Mouse (Mus musculus) MEL (cell line): Measurements from ENCODE around the gene Pdia6. TPM values are rescaled to one million over a fixed set of nuclear protein-coding genes. Genes with fewer than 3 reads are reported as not detected.

ENCODE experiments used
- DNase-seq: peaks from one replicate; pipeline ENCODE4 v3.0.0; 2011; ENCODE audit warnings: low read depth, low spot score
- H3K27ac ChIP-seq: 2 replicates; pipeline ENCODE4 v1.5.1; 2012; ENCODE audit warnings: low read depth, mild to moderate bottlenecking, control low read depth, low read length, moderate library complexity; ENCODE audit not compliant: control insufficient read depth
- H3K27me3 ChIP-seq, 2 experiments: fragments of 150-350 bp in 1 of 2; sonication (generic) in 1 of 2; 2 replicates each; pipeline ENCODE4 v1.6.1; 2012; ENCODE audit warnings: low read length in 2 of 2, mild to moderate bottlenecking in 2 of 2, improper control_type of control experiment in 1 of 2, moderate library complexity in 1 of 2; ENCODE audit not compliant: insufficient read depth in 2 of 2, control insufficient read depth in 1 of 2
- H3K36me3 ChIP-seq, 2 experiments: 2 replicates each; pipeline ENCODE4 v1.6.1; 2012 to 2014; ENCODE audit warnings: low read length in 2 of 2, improper control_type of control experiment in 1 of 2, inconsistent platforms in 1 of 2, mild to moderate bottlenecking in 1 of 2; ENCODE audit not compliant: insufficient read depth in 2 of 2, control insufficient read depth in 1 of 2
- H3K4me1 ChIP-seq, 2 experiments: fragments of 150-350 bp in 1 of 2; sonication (generic) in 1 of 2; 2 replicates each; pipeline ENCODE4 v1.6.1; 2012; ENCODE audit warnings: low read length in 2 of 2, improper control_type of control experiment in 1 of 2, mild to moderate bottlenecking in 1 of 2; ENCODE audit not compliant: insufficient read depth in 2 of 2, control insufficient read depth in 1 of 2
- H3K4me3 ChIP-seq, 2 experiments: fragments of 150-350 bp in 1 of 2; sonication (generic) in 1 of 2; 2 replicates each; pipeline ENCODE4 v1.5.1; 2012; ENCODE audit warnings: low read depth in 2 of 2, low read length in 2 of 2, mild to moderate bottlenecking in 2 of 2, moderate library complexity in 2 of 2, control low read depth in 1 of 2, improper control_type of control experiment in 1 of 2; ENCODE audit not compliant: control insufficient read depth in 1 of 2, insufficient read depth in 1 of 2
- H3K79me2 ChIP-seq: 2 replicates; pipeline ENCODE4 v1.6.1; 2012; ENCODE audit warnings: mild to moderate bottlenecking, low read length, moderate library complexity; ENCODE audit not compliant: control insufficient read depth, poor library complexity, insufficient read depth
- H3K9ac ChIP-seq: 2 replicates; pipeline ENCODE4 v1.6.1; 2012; ENCODE audit warnings: low read depth, mild to moderate bottlenecking, control low read depth, low read length, moderate library complexity; ENCODE audit not compliant: control insufficient read depth, poor library complexity, severe bottlenecking
- H3K9me3 ChIP-seq: fragments of 150-350 bp; sonication (generic); replicated peaks from 2 replicates; pipeline ENCODE4 v1.6.1; 2012; ENCODE audit warnings: mild to moderate bottlenecking, low read length, improper control_type of control experiment, moderate library complexity; ENCODE audit not compliant: insufficient read depth
- CTCF ChIP-seq, 3 experiments: IDR thresholded peaks in 2 of 3; conservative IDR thresholded peaks in 1 of 3; 2 replicates each; pipeline ENCODE4 v1.5.1; 2011 to 2012; ENCODE audit warnings: low read length in 3 of 3, low read depth in 2 of 3, mild to moderate bottlenecking in 2 of 3, improper control_type of control experiment in 1 of 3, inconsistent platforms in 1 of 3, mixed read lengths in 1 of 3, moderate library complexity in 1 of 3; ENCODE audit not compliant: control insufficient read depth in 1 of 3, insufficient read depth in 1 of 3, poor library complexity in 1 of 3, severe bottlenecking in 1 of 3
- GABPA ChIP-seq: IDR thresholded peaks from 2 replicates; pipeline ENCODE4 v1.6.1; 2012; ENCODE audit warnings: low read depth, mild to moderate bottlenecking, inconsistent platforms, low read length, improper control_type of control experiment, moderate library complexity
- HCFC1 ChIP-seq: IDR thresholded peaks from 2 replicates; pipeline ENCODE4 v1.6.1; 2012; ENCODE audit warnings: low read depth, mild to moderate bottlenecking, inconsistent platforms, low read length, improper control_type of control experiment, moderate library complexity
- MAFK ChIP-seq: IDR thresholded peaks from 2 replicates; pipeline ENCODE4 v1.6.1; 2011; ENCODE audit warnings: low read depth, mild to moderate bottlenecking, low read length, improper control_type of control experiment, borderline replicate concordance
- MAZ ChIP-seq: IDR thresholded peaks from 2 replicates; pipeline ENCODE4 v1.6.1; 2012; ENCODE audit warnings: low read depth, mild to moderate bottlenecking, inconsistent platforms, low read length, improper control_type of control experiment
- MXI1 ChIP-seq: IDR thresholded peaks from 2 replicates; pipeline ENCODE4 v1.6.1; 2011; ENCODE audit warnings: mild to moderate bottlenecking, low read depth, low read length, improper control_type of control experiment
- NRF1 ChIP-seq: IDR thresholded peaks from 2 replicates; pipeline ENCODE4 v1.6.1; 2014; ENCODE audit warnings: low read depth, mild to moderate bottlenecking, inconsistent platforms, low read length, improper control_type of control experiment, moderate library complexity; ENCODE audit not compliant: poor library complexity, insufficient read depth, severe bottlenecking
- POLR2AphosphoS5 ChIP-seq: IDR thresholded peaks from 2 replicates; pipeline ENCODE4 v1.6.1; 2012; ENCODE audit warnings: low read depth, borderline replicate concordance, mild to moderate bottlenecking, inconsistent platforms, low read length, moderate library complexity, mixed read lengths
- RCOR1 ChIP-seq: IDR thresholded peaks from 2 replicates; pipeline ENCODE4 v1.6.1; 2012; ENCODE audit warnings: low read depth, mild to moderate bottlenecking, inconsistent platforms, low read length, improper control_type of control experiment
- SIN3A ChIP-seq: IDR thresholded peaks from 2 replicates; pipeline ENCODE4 v1.6.1; 2012; ENCODE audit warnings: low read length, improper control_type of control experiment, inconsistent platforms
- TBP ChIP-seq: IDR thresholded peaks from 2 replicates; pipeline ENCODE4 v1.8.0; 2011; ENCODE audit warnings: low read depth, low read length, improper control_type of control experiment
- TCF12 ChIP-seq: IDR thresholded peaks from 2 replicates; pipeline ENCODE4 v1.6.1; 2014; ENCODE audit warnings: low read depth, mild to moderate bottlenecking, inconsistent platforms, low read length, improper control_type of control experiment, moderate library complexity
- UBTF ChIP-seq: IDR thresholded peaks from 2 replicates; pipeline ENCODE4 v1.6.1; 2012; ENCODE audit warnings: low read depth, mild to moderate bottlenecking, inconsistent platforms, low read length, improper control_type of control experiment, moderate library complexity, borderline replicate concordance; ENCODE audit not compliant: insufficient read depth
- USF2 ChIP-seq, 2 experiments: IDR thresholded peaks; 2 replicates each; pipeline ENCODE4 v1.6.1; 2011 to 2012; ENCODE audit warnings: improper control_type of control experiment in 2 of 2, low read length in 2 of 2, borderline replicate concordance in 1 of 2, inconsistent platforms in 1 of 2, low read depth in 1 of 2, mild to moderate bottlenecking in 1 of 2; ENCODE audit not compliant: insufficient read depth in 1 of 2
- ZKSCAN1 ChIP-seq: IDR thresholded peaks from 2 replicates; pipeline ENCODE4 v1.6.1; 2012; ENCODE audit warnings: low read depth, mild to moderate bottlenecking, inconsistent platforms, low read length, improper control_type of control experiment, moderate library complexity
- ZMIZ1 ChIP-seq: IDR thresholded peaks from 2 replicates; pipeline ENCODE4 v1.6.1; 2012; ENCODE audit warnings: low read depth, mild to moderate bottlenecking, inconsistent platforms, low read length, improper control_type of control experiment, moderate library complexity
- ZNF384 ChIP-seq: IDR thresholded peaks from 2 replicates; pipeline ENCODE4 v1.6.1; 2012; ENCODE audit warnings: low read depth, mild to moderate bottlenecking, inconsistent platforms, low read length, improper control_type of control experiment
- polyA plus RNA-seq, 2 experiments: library from polyadenylated mRNA; stranded (reverse) in 1 of 2; unstranded in 1 of 2; fragments of >175 nt in 1 of 2; fragments of >200 nt in 1 of 2; gene quantifications; 2 replicates each; pipeline versions ENCODE4 v1.2.1 to v1.2.4; 2012; ENCODE audit warnings: low replicate concordance in 2 of 2, low read depth in 1 of 2; ENCODE audit not compliant: insufficient read length in 2 of 2, insufficient read depth in 1 of 2, missing spikeins in 1 of 2
- total RNA-seq: library from RNA; depleted of rRNA; stranded (reverse); fragments of 300-350 nt; gene quantifications from 2 replicates; pipeline ENCODE4 v1.2.3, GENCODE M21; 2012

The Pdia6 gene
- total and polyA plus RNA-seq, 3 experiments, result 321 to 373 TPM; not detected in 1

GRCm38 (mm10) chr12:17231513-17231912 lies 34.8 kb upstream of the Pdia6 start:
- Histone ChIP-seq H3K27ac (no peak overlapping the region), H3K27me3 (peaks cover 0 to 6% of the 10 kb centered on the region in 2 experiments; a peak in 2 of 4 replicates), H3K9me3 (no peaks in the 10 kb centered on the region), H3K4me1 (no peaks in the 10 kb centered on the region), H3K4me3 (no peak overlapping the region), H3K36me3 (no peaks in the 10 kb centered on the region), H3K79me2 (no peaks in the 10 kb centered on the region), H3K9ac (no peak overlapping the region)
- DNase-seq, result no peak
- no peak for TF ChIP-seq HCFC1
- no peak for TF ChIP-seq ZMIZ1
- no peak for TF ChIP-seq RCOR1
- no peak for TF ChIP-seq GABPA
- TF ChIP-seq CTCF (IDR thresholded peaks at IDR 0.05 in 2 of 3, conservative IDR thresholded peaks at IDR 0.05 in 1 of 3; ENCODE audit: control insufficient read depth in 1 of 3, insufficient read depth in 1 of 3, low read depth in 2 of 3, low read length in 3 of 3, poor library complexity in 1 of 3, severe bottlenecking in 1 of 3), result no peak
- TF ChIP-seq TBP, result no peak
- no peak for TF ChIP-seq USF2 (IDR thresholded peaks at IDR 0.05; ENCODE audit: borderline replicate concordance in 1 of 2, insufficient read depth in 1 of 2, low read depth in 1 of 2, low read length in 2 of 2)
- TF ChIP-seq MXI1, result no peak
- no peak for TF ChIP-seq NRF1
- TF ChIP-seq MAFK, result no peak

- H3K4me3 ChIP-seq, result no peak overlapping the region
- H3K27me3 ChIP-seq, result peaks cover 0 to 8% of the 10 kb centered on the region in 2 experiments; a peak in 2 of 4 replicates
- DNase-seq, result no peak
- H3K9ac ChIP-seq, result no peak overlapping the region
- TF ChIP-seq POLR2AphosphoS5 (no peak), TCF12 (no peak), SIN3A (no peak), MAFK (no peak), NRF1 (no peak), UBTF (no peak), ZKSCAN1 (no peak), RCOR1 (no peak), MAZ (no peak), ZNF384 (no peak)
- H3K79me2 ChIP-seq, result no peaks in the 10 kb centered on the region
- no peak overlapping the region for H3K27ac ChIP-seq
- H3K4me1 ChIP-seq, result peaks cover 0 to 4% of the 10 kb centered on the region in 2 experiments; a peak in 1 of 4 replicates
- H3K9me3 ChIP-seq, result no peaks in the 10 kb centered on the region
- no peaks in the 10 kb centered on the region for H3K36me3 ChIP-seq
These were observed 30.6 kb upstream of the Pdia6 start for GRCm38 (mm10) chr12:17235535-17236313.
